Mouse (Mus musculus) E14TG2a.4 (cell line): ENCODE measurements around the gene Gm10260.

ENCODE experiments used
- CTCF ChIP-seq: conservative IDR thresholded peaks from 2 replicates; pipeline ENCODE4 v1.5.1; 2014; ENCODE audit warnings: low read length
- NANOG ChIP-seq: IDR thresholded peaks from 2 replicates; pipeline ENCODE4 v1.6.1; 2014; ENCODE audit warnings: borderline replicate concordance, low read length, mixed read lengths

- TF ChIP-seq CTCF (no peak), NANOG (no peak)
Measured at GRCm38 (mm10) chr13:97776702-97777101, 16.3 kb upstream of the Gm10260 start.
